Mouse (Mus musculus): ENCODE data around the gene Frmd4b. TPM values are rescaled to one million over a fixed set of nuclear protein-coding genes. Genes with fewer than 3 reads are reported as not detected.
"Not testable (repeated sequence)": the region's sequence is repeated elsewhere in the genome, so short reads cannot be mapped to it uniquely, and the experiment has no call there.

The Frmd4b gene
- total RNA-seq, 1 experiment = 2.1 TPM

DNA sequence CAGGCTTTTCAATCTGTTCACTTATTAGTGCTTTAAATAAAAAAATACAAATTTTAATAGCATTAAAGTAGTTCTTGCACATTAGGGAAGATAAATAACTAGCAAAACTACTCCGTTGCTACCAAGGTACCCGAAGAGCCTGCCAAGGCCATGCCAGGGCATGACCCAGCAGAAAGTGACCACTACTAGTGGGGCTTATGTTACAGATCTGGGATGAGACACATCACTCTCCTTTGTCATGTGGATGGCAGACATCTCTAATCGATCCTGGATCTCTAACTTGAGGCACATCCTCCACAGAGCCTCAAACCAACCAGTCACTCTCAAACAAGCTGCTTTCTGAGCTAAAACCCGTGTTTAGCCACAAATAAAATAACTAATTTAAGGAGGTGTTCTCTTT, 350.7 kb downstream of the Frmd4b start:
- Histone ChIP-seq H3K4me3 (ENCODE audit: insufficient read depth in 1 of 2, low read depth in 1 of 2, low read length in 2 of 2, poor library complexity in 1 of 2, severe bottlenecking in 1 of 2) (no peak overlapping the region), H3K27ac (ENCODE audit: insufficient read depth, low read depth, low read length, poor library complexity, severe bottlenecking) (no peak overlapping the region), H3K9ac (ENCODE audit: insufficient read depth, low read depth, low read length, poor library complexity, severe bottlenecking) (no peak overlapping the region), H3K4me1 (ENCODE audit: control insufficient read depth in 2 of 2, insufficient read depth in 2 of 2, low read length in 2 of 2, poor library complexity in 1 of 2) (no peaks in the 10 kb centered on the region), H3K36me3 (ENCODE audit: control insufficient read depth, insufficient read depth, low read length, poor library complexity, severe bottlenecking) (no peaks in the 10 kb centered on the region), H3K9me3 (ENCODE audit: control insufficient read depth, insufficient read depth, low read depth, low read length) (no peaks in the 10 kb centered on the region)
- in situ Hi-C loops (cut with MboI; ENCODE audit: low sequenced_read_pairs in 2 of 2, unreplicated experiment in 2 of 2) = loop anchor here (25.0 kb wide), 2 partner anchors 146 to 471 kb away; no protein-coding TSS in a partner anchor
- DNase-seq (ENCODE audit: low read depth, low spot score) = no peak
- TF ChIP-seq HCFC1 (IDR thresholded peaks at IDR 0.05; ENCODE audit: borderline replicate concordance, insufficient read depth, low read length) = no peak
- TF ChIP-seq MAFK (IDR thresholded peaks at IDR 0.05; ENCODE audit: insufficient read depth, low read depth, low read length) = no peak

DNA sequence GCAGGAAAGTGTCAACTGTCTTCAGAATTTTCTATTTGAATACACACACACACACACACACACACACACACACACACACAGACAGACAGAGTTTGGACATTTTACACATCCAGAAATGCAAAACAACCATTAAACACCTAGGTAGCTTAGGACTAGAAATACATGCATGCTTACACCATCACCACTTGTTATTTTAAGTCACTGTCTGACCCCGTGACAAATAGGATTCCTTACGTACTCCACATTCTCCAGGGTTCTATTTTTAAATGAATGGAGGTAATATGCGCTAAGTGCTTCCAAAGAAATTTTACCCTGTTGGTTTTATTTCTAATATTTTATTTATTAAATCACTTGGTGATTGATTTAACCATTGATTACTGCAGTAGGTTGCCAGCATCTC, 351.6 kb downstream of the Frmd4b start:
- Histone ChIP-seq H3K4me1 (ENCODE audit: control insufficient read depth in 2 of 2, insufficient read depth in 2 of 2, low read length in 2 of 2, poor library complexity in 1 of 2) (no peaks in the 10 kb centered on the region), H3K4me3 (ENCODE audit: insufficient read depth in 1 of 2, low read depth in 1 of 2, low read length in 2 of 2, poor library complexity in 1 of 2, severe bottlenecking in 1 of 2) (no peak overlapping the region), H3K36me3 (ENCODE audit: control insufficient read depth, insufficient read depth, low read length, poor library complexity, severe bottlenecking) (no peaks in the 10 kb centered on the region), H3K27ac (ENCODE audit: insufficient read depth, low read depth, low read length, poor library complexity, severe bottlenecking) (no peak overlapping the region), H3K9me3 (ENCODE audit: control insufficient read depth, insufficient read depth, low read depth, low read length) (no peaks in the 10 kb centered on the region), H3K9ac (ENCODE audit: insufficient read depth, low read depth, low read length, poor library complexity, severe bottlenecking) (no peak overlapping the region)
- no peak for DNase-seq (ENCODE audit: low read depth, low spot score)
- TF ChIP-seq HCFC1 (IDR thresholded peaks at IDR 0.05; ENCODE audit: borderline replicate concordance, insufficient read depth, low read length) = no peak
- in situ Hi-C loops (cut with MboI; ENCODE audit: low sequenced_read_pairs in 2 of 2, unreplicated experiment in 2 of 2) = loop anchor here (25.0 kb wide), 2 partner anchors 147 to 472 kb away; no protein-coding TSS in a partner anchor

DNA sequence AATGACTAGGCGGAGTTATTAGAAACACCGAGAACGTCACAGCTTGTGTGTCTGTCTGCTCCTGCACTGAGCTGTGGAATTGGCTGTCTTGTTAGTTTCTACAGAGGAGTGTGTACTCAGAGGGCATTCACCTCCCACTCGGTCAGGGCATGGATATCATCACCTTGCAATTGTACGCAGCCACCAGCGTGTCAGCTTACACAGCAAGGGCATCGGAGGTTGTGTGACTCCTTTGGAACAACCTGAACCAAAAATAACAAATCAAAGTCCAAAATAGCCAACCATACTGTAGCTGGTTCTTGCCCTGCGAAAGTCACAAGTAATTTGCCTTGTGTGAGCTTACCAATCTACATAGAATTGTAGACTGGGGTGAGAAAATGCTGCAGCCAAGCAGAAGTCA, 352.1 kb downstream of the Frmd4b start:
- no peak overlapping the region for H3K4me3 ChIP-seq (ENCODE audit: insufficient read depth in 1 of 2, low read depth in 1 of 2, low read length in 2 of 2, poor library complexity in 1 of 2, severe bottlenecking in 1 of 2)
- in situ Hi-C loops (cut with MboI; ENCODE audit: low sequenced_read_pairs in 2 of 2, unreplicated experiment in 2 of 2) = loop anchor here (25.0 kb wide), 2 partner anchors 147 to 472 kb away; no protein-coding TSS in a partner anchor
- DNase-seq (ENCODE audit: low read depth, low spot score) = no peak
- no peak for TF ChIP-seq ZNF384 (IDR thresholded peaks at IDR 0.05; ENCODE audit: low read depth, low read length)
- no peak for TF ChIP-seq CHD2 (IDR thresholded peaks at IDR 0.05; ENCODE audit: low read depth, low read length)
- TF ChIP-seq MAFK (IDR thresholded peaks at IDR 0.05; ENCODE audit: insufficient read depth, low read depth, low read length) = no peak
- no peak for TF ChIP-seq ZC3H11A (IDR thresholded peaks at IDR 0.05; ENCODE audit: borderline replicate concordance, low read depth, low read length)
- no peak for TF ChIP-seq HCFC1 (IDR thresholded peaks at IDR 0.05; ENCODE audit: borderline replicate concordance, insufficient read depth, low read length)
- no peaks in the 10 kb centered on the region for H3K4me1 ChIP-seq (ENCODE audit: control insufficient read depth in 2 of 2, insufficient read depth in 2 of 2, low read length in 2 of 2, poor library complexity in 1 of 2)
- no peaks in the 10 kb centered on the region for H3K36me3 ChIP-seq (ENCODE audit: control insufficient read depth, insufficient read depth, low read length, poor library complexity, severe bottlenecking)
- H3K9ac ChIP-seq (ENCODE audit: insufficient read depth, low read depth, low read length, poor library complexity, severe bottlenecking) = no peak overlapping the region
- H3K27ac ChIP-seq (ENCODE audit: insufficient read depth, low read depth, low read length, poor library complexity, severe bottlenecking) = no peak overlapping the region
- H3K9me3 ChIP-seq (ENCODE audit: control insufficient read depth, insufficient read depth, low read depth, low read length) = no peaks in the 10 kb centered on the region

DNA sequence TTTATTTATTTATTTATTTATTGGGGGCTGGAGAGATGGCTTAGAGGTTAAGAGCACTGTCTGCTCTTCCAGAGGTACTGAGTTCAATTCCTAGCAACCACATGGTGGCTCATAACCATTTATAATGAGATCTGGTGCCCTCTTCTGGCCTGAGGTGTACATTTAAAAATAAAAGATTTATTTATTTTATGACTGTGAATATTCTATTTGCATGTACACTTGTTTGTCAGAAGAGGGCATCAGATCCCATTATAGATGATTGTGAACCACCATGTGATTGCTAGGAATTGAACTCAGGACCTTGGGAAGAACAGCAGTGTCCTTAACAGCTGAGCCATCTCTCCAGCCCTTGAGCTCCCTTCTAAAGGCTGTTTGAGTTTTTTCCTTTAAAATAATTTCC, 353.6 kb downstream of the Frmd4b start:
- not testable (repeated sequence) for DNase-seq (ENCODE audit: low read depth, low spot score); H3K27ac ChIP-seq (ENCODE audit: insufficient read depth, low read depth, low read length, poor library complexity, severe bottlenecking); H3K9me3 ChIP-seq (ENCODE audit: control insufficient read depth, insufficient read depth, low read depth, low read length); H3K36me3 ChIP-seq (ENCODE audit: control insufficient read depth, insufficient read depth, low read length, poor library complexity, severe bottlenecking); H3K9ac ChIP-seq (ENCODE audit: insufficient read depth, low read depth, low read length, poor library complexity, severe bottlenecking); H3K4me1 ChIP-seq (ENCODE audit: control insufficient read depth in 2 of 2, insufficient read depth in 2 of 2, low read length in 2 of 2, poor library complexity in 1 of 2); H3K4me3 ChIP-seq (ENCODE audit: insufficient read depth in 1 of 2, low read depth in 1 of 2, low read length in 2 of 2, poor library complexity in 1 of 2, severe bottlenecking in 1 of 2)
- in situ Hi-C loops (cut with MboI; ENCODE audit: low sequenced_read_pairs in 2 of 2, unreplicated experiment in 2 of 2) = loop anchor here (25.0 kb wide), 2 partner anchors 149 to 474 kb away; no protein-coding TSS in a partner anchor

DNA sequence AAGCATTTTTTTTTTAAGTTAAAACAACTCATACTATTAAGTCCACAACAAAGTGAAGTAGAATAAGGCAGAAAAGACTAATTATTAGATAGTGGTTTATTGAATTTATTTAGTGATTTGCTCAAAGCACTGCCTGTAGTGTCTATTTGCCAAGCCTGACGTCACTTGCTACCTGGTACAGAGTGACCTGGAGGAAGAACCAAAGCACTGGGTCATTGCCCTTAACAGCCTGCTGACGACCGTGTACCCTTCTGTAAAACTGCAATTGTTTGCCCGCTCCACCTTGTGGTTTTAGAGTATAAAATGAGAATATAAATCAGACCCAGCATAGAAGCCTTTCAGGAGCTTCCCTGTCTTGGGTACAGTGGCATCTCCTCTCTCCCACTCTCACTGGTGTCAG, 355.1 kb downstream of the Frmd4b start:
- H3K4me3 ChIP-seq (ENCODE audit: insufficient read depth in 1 of 2, low read depth in 1 of 2, low read length in 2 of 2, poor library complexity in 1 of 2, severe bottlenecking in 1 of 2) = no peak overlapping the region
- H3K27ac ChIP-seq (ENCODE audit: insufficient read depth, low read depth, low read length, poor library complexity, severe bottlenecking) = no peak overlapping the region
- in situ Hi-C loops (cut with MboI; ENCODE audit: low sequenced_read_pairs in 2 of 2, unreplicated experiment in 2 of 2) = loop anchor here (25.0 kb wide), 2 partner anchors 150 to 475 kb away; no protein-coding TSS in a partner anchor
- no peak for DNase-seq (ENCODE audit: low read depth, low spot score)
- TF ChIP-seq ZC3H11A (IDR thresholded peaks at IDR 0.05; ENCODE audit: borderline replicate concordance, low read depth, low read length) = no peak
- no peak for TF ChIP-seq MAFK (IDR thresholded peaks at IDR 0.05; ENCODE audit: insufficient read depth, low read depth, low read length)
- no peak for TF ChIP-seq HCFC1 (IDR thresholded peaks at IDR 0.05; ENCODE audit: borderline replicate concordance, insufficient read depth, low read length)
- no peak for TF ChIP-seq ZNF384 (IDR thresholded peaks at IDR 0.05; ENCODE audit: low read depth, low read length)
- no peak for TF ChIP-seq CHD2 (IDR thresholded peaks at IDR 0.05; ENCODE audit: low read depth, low read length)
- H3K9ac ChIP-seq (ENCODE audit: insufficient read depth, low read depth, low read length, poor library complexity, severe bottlenecking) = no peak overlapping the region
- H3K36me3 ChIP-seq (ENCODE audit: control insufficient read depth, insufficient read depth, low read length, poor library complexity, severe bottlenecking) = no peaks in the 10 kb centered on the region
- no peaks in the 10 kb centered on the region for H3K9me3 ChIP-seq (ENCODE audit: control insufficient read depth, insufficient read depth, low read depth, low read length)
- no peaks in the 10 kb centered on the region for H3K4me1 ChIP-seq (ENCODE audit: control insufficient read depth in 2 of 2, insufficient read depth in 2 of 2, low read length in 2 of 2, poor library complexity in 1 of 2)

DNA sequence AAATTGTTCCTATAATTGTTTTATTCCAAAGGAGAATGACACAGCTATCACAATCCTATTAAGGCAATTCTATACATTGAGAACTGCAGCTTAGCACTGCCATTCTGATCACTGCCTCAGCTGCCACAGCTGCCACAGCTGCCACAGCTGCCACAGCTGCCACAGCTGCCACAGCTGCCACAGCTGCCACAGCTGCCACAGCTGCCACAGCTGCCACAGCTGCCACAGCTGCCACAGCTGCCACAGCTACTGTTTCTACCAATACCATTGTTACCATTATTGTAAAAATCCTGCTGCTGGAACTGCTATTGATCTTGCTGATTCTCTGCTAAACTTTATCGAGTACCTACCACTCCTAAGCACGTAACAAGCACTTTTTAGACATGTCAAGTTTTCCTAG, 357.4 kb downstream of the Frmd4b start:
- not testable (repeated sequence) for DNase-seq (ENCODE audit: low read depth, low spot score); H3K4me1 ChIP-seq (ENCODE audit: control insufficient read depth in 2 of 2, insufficient read depth in 2 of 2, low read length in 2 of 2, poor library complexity in 1 of 2); H3K36me3 ChIP-seq (ENCODE audit: control insufficient read depth, insufficient read depth, low read length, poor library complexity, severe bottlenecking); H3K4me3 ChIP-seq (ENCODE audit: insufficient read depth in 1 of 2, low read depth in 1 of 2, low read length in 2 of 2, poor library complexity in 1 of 2, severe bottlenecking in 1 of 2); H3K9ac ChIP-seq (ENCODE audit: insufficient read depth, low read depth, low read length, poor library complexity, severe bottlenecking); H3K27ac ChIP-seq (ENCODE audit: insufficient read depth, low read depth, low read length, poor library complexity, severe bottlenecking); H3K9me3 ChIP-seq (ENCODE audit: control insufficient read depth, insufficient read depth, low read depth, low read length)
- in situ Hi-C loops (cut with MboI; ENCODE audit: low sequenced_read_pairs in 2 of 2, unreplicated experiment in 2 of 2) = loop anchor here (10.0 to 25.0 kb wide), 3 partner anchors 152 to 477 kb away; no protein-coding TSS in a partner anchor
